Mouse (Mus musculus) forebrain, embryonic 15.5 days (tissue): ENCODE measurements around the gene Mier3. TPM values are rescaled to one million over a fixed set of nuclear protein-coding genes. Genes with fewer than 3 reads are reported as not detected.
"Not testable (repeated sequence)": the region's sequence is repeated elsewhere in the genome, so short reads cannot be mapped to it uniquely, and the experiment has no call there.

Source experiments
- ATAC-seq: fragments of 200-750 bp; cut with Nextera tagmentation; replicated peaks from 2 replicates; pipeline ENCODE4 v1.8.0; 2017; ENCODE audit warnings: mild to moderate bottlenecking, moderate TSS enrichment, moderate library complexity
- H3K27ac ChIP-seq: fragments of 300-500 bp; sonication (generic); replicated peaks from 2 replicates; pipeline ENCODE4 v1.5.1; 2015; ENCODE audit warnings: mild to moderate bottlenecking, inconsistent platforms
- H3K27me3 ChIP-seq: fragments of 300-500 bp; sonication (generic); 2 replicates; pipeline ENCODE4 v1.6.1; 2015; ENCODE audit warnings: inconsistent platforms
- H3K36me3 ChIP-seq: fragments of 300-500 bp; sonication (generic); 2 replicates; pipeline ENCODE4 v1.6.1; 2015; ENCODE audit warnings: mild to moderate bottlenecking, inconsistent platforms
- H3K4me1 ChIP-seq: fragments of 300-500 bp; sonication (generic); 2 replicates; pipeline ENCODE4 v1.6.1; 2015; ENCODE audit warnings: inconsistent platforms
- H3K4me2 ChIP-seq: fragments of 300-500 bp; sonication (generic); replicated peaks from 2 replicates; pipeline ENCODE4 v1.6.1; 2015; ENCODE audit warnings: mild to moderate bottlenecking, inconsistent platforms
- H3K4me3 ChIP-seq: fragments of 300-500 bp; sonication (generic); 2 replicates; pipeline ENCODE4 v1.5.1; 2015; ENCODE audit warnings: mild to moderate bottlenecking, inconsistent platforms
- H3K9ac ChIP-seq: fragments of 300-500 bp; sonication (generic); replicated peaks from 2 replicates; pipeline ENCODE4 v1.6.1; 2015; ENCODE audit warnings: mild to moderate bottlenecking, inconsistent platforms
- H3K9me3 ChIP-seq: fragments of 300-500 bp; sonication (generic); 2 replicates; pipeline ENCODE4 v1.6.1; 2016; ENCODE audit warnings: inconsistent platforms
- WGBS: fragments of 180-500 bp; shearing (Covaris S2); methylation state at CpG from one replicate; pipeline ENCODE4 v1.1.7; 2015; ENCODE audit warnings: mixed read lengths; 5-methylcytosine and 5-hydroxymethylcytosine counted together
- polyA plus RNA-seq: library from polyadenylated mRNA; unstranded; fragments of >200 nt; fragmentation: Nextera tagmentation; extraction: Ambion mirVana; gene quantifications from 2 replicates; pipeline ENCODE4 v1.2.1, GENCODE M21; 2015

The Mier3 gene
- polyA plus RNA-seq, 1 experiment from 2014 or later: 21.9 TPM

DNA sequence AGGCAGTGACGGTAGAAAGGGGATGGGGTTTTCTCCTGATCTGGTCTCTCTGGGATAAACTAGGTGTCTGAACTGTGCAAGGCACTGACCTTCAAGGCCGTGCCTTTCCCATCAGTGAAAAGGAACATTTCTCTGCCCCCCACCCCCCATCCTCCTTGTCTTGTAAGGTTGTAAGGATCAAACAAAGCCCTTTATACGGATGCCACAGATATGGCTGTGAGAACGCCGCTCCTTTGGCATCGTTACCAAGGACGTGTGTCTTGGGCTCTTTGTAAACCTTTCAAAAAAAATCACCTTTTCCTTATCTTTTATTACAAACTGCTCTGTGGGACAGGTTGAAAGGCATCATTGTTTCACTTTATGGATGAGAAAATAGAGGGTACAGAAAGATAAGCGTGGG, 21.3 kb upstream of the Mier3 start:
- Histone ChIP-seq H3K4me1 (no peaks in the 10 kb centered on the region), H3K27ac (no peak overlapping the region), H3K4me2 (no peak overlapping the region), H3K27me3 (no peaks in the 10 kb centered on the region), H3K9ac (no peak overlapping the region), H3K4me3 (no peak overlapping the region), H3K9me3 (no peaks in the 10 kb centered on the region), H3K36me3 (no peaks in the 10 kb centered on the region)
- no peak for ATAC-seq
- WGBS: 55% methylated on average over 8 of the region's 8 CpGs

DNA sequence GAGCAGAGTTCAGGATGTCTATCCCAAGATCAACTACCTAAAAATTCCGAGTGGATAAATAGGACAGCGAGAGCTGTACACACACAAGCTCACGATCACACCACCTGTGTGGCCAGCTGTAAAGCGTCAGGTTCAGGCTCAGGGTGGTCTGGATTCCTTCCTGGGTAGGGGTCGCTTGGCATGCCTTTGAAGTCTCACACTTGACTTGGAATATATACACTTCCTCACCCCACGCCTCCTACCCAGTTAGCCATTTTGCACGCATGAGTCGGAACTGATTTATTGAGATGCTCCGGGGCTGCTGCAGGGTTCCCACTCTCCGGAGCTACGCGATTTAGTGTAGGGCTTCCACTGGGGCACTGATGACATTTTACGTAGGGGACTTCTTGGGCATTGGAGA, 20.7 kb upstream of the Mier3 start:
- Histone ChIP-seq H3K4me1 (no peaks in the 10 kb centered on the region), H3K9me3 (no peaks in the 10 kb centered on the region), H3K9ac (no peak overlapping the region), H3K36me3 (no peaks in the 10 kb centered on the region), H3K4me2 (no peak overlapping the region), H3K4me3 (no peak overlapping the region), H3K27ac (no peak overlapping the region), H3K27me3 (no peaks in the 10 kb centered on the region)
- no peak for ATAC-seq
- whole genome bisulfite sequencing: 89% methylated on average over 13 of the region's 13 CpGs

DNA sequence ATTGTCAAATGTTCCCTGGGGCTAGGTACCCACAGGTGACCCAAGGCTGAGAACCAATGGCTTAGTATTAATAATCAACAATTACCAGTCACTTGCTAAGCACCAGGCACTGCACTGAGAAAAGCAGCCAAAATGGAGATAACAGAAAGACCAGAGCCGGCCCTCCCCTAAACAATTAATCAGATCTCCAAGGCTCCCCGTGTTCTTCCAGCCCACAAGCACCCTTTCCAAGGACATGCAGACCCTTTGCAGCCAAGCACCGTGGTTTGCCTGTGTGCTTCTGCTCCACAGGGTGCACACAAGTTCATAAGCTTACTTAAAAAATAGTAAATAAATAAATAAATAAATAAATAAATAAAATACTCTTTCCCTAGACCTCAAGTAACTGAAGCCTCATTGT, 20.2 kb upstream of the Mier3 start:
- H3K4me3 ChIP-seq: no peak overlapping the region
- no peaks in the 10 kb centered on the region for H3K27me3 ChIP-seq
- no peak overlapping the region for H3K4me2 ChIP-seq
- whole genome bisulfite sequencing: 92% methylated on average over 3 of the region's 3 CpGs
- no peak overlapping the region for H3K9ac ChIP-seq
- no peak overlapping the region for H3K27ac ChIP-seq
- no peak for ATAC-seq
- no peaks in the 10 kb centered on the region for H3K4me1 ChIP-seq
- H3K9me3 ChIP-seq: no peaks in the 10 kb centered on the region
- H3K36me3 ChIP-seq: no peaks in the 10 kb centered on the region

DNA sequence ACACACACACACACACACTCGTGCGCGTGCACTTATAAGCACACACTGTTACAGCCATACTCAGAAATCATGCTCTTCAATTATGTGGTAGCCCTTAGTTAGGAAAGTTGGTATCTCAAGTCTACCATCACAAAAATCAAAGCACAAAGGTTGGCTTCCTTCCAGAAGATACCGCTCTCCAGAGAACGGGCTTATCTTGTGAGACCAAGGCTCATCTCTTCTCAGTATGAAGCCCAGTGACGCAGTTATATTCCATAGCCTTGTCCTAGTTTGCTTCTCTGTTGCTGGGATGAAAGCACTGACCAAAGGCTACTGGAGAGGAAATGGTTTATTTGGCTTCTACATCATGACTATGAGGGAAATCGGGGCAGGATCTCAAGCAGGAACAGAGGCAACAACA, 12.8 kb upstream of the Mier3 start:
- ATAC-seq: no peak
- H3K27me3 ChIP-seq: no peaks in the 10 kb centered on the region
- no peaks in the 10 kb centered on the region for H3K4me1 ChIP-seq
- no peak overlapping the region for H3K4me3 ChIP-seq
- no peak overlapping the region for H3K27ac ChIP-seq
- no peaks in the 10 kb centered on the region for H3K36me3 ChIP-seq
- H3K9ac ChIP-seq: no peak overlapping the region
- H3K4me2 ChIP-seq: no peak overlapping the region
- H3K9me3 ChIP-seq: no peaks in the 10 kb centered on the region
- WGBS: 95% methylated on average over 7 of the region's 7 CpGs

DNA sequence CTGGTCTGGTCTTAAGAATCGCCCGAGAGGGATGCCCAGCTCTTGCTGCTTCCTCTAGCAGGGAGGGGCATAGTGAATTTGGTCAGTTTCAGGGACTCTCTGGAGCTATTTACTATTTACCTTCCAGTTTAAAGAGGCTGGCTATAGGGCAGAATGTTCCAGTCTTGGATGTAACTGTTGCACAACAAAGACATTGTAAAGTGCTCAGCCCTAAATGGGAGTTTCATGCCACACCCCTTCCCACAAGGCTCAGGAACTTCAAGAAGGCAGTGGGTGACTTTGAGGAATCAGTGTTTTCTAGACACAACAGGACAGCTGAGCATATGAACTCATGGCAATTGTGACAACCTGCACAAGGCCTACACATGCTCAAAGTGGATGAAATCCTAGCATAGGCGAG, 3.9 kb upstream of the Mier3 start:
- ATAC-seq: no peak

DNA sequence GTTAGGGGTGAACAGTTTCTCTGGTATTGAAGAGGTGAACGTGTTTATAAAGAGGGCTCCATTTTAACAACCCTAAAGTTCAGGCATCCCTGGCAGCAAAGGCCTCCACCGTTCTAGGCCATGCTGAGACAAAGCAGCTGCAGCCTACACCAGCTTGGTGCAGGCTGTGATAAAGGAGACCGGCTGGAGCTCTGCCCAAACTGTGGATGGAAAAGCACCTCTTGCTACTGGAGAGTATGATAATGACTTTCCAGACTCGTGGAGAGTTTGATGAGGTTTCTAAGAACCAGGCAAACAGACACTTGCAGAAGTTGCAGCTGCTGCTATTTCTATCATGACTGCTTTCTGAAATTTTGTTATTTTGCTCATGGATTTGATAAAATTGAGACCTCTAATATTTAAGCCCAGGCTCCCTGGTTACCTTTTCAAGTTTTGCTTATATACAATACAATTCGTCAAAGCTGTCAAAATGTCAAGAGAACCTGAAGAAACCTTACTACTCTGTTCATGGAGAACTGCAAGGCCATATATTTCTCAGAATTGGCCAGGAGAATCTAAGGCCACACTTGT, 3.4 kb downstream of the Mier3 start:
- 27% methylated on average over 5 of the region's 5 CpGs for WGBS
- no peak for ATAC-seq
- Histone ChIP-seq H3K36me3 (no peaks in the 10 kb centered on the region), H3K9me3 (no peaks in the 10 kb centered on the region), H3K4me1 (peaks cover 13% of the 10 kb centered on the region; the same call in 1 of the 2 replicates), H3K9ac (no peak overlapping the region), H3K4me3 (no peak overlapping the region), H3K4me2 (no peak overlapping the region), H3K27me3 (no peaks in the 10 kb centered on the region), H3K27ac (no peak overlapping the region)

More for the DNA sequence above, 3.9 kb upstream of the Mier3 start:
- Histone ChIP-seq H3K27ac (no peak overlapping the region), H3K4me3 (no peak overlapping the region), H3K9me3 (no peaks in the 10 kb centered on the region), H3K4me1 (no peaks in the 10 kb centered on the region), H3K27me3 (no peaks in the 10 kb centered on the region), H3K36me3 (no peaks in the 10 kb centered on the region), H3K9ac (no peak overlapping the region), H3K4me2 (no peak overlapping the region)
- 92% methylated on average over 3 of the region's 3 CpGs for WGBS

DNA sequence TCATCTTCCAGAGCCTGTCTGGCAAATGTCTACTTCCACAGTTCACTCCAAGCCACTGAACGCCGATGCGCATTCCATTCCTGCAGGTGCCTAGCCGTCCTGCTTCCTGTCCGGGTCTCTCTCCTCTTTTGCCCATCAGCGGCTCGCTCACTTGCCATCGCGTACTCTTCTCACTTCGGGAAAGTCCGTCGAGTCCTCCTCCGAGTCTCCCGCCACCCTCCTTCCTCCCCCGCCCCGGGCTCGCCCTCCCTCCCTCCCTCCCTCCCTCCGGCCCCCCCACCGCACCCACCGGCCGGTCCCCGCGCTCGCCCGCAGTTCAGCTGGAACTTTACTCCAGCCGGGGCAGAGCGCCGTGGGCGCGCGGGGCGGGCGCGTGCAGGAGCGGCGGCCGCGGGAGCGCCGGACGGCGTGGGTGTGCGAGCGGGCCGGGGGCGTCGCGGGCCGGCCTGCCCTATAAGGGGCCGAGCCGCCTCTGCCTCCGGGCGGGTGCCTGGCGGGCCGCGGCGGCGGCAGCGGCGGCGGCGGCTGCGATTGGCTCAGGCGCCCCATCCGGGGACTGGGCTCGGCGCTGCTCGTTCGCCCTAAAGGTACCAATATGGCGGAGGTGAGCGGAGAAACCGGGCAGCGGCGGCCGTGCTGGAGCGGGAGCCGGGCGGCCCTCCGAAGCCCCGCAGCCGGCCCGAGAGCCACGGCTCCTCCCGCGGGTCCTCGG, 5.1 kb downstream of the Mier3 start:
- Histone ChIP-seq H3K4me1 (peaks cover 13% of the 10 kb centered on the region; the same call in 1 of the 2 replicates), H3K27me3 (no peaks in the 10 kb centered on the region), H3K4me3 (peak overlapping the region; percentile 82), H3K36me3 (no peaks in the 10 kb centered on the region), H3K9ac (peak overlapping the region; percentile 97), H3K4me2 (peak overlapping the region; percentile 73), H3K27ac (peak overlapping the region; percentile 98), H3K9me3 (no peaks in the 10 kb centered on the region)
- ATAC-seq: peak; percentile 95
- 1% methylated on average over 78 of the region's 86 CpGs for WGBS

DNA sequence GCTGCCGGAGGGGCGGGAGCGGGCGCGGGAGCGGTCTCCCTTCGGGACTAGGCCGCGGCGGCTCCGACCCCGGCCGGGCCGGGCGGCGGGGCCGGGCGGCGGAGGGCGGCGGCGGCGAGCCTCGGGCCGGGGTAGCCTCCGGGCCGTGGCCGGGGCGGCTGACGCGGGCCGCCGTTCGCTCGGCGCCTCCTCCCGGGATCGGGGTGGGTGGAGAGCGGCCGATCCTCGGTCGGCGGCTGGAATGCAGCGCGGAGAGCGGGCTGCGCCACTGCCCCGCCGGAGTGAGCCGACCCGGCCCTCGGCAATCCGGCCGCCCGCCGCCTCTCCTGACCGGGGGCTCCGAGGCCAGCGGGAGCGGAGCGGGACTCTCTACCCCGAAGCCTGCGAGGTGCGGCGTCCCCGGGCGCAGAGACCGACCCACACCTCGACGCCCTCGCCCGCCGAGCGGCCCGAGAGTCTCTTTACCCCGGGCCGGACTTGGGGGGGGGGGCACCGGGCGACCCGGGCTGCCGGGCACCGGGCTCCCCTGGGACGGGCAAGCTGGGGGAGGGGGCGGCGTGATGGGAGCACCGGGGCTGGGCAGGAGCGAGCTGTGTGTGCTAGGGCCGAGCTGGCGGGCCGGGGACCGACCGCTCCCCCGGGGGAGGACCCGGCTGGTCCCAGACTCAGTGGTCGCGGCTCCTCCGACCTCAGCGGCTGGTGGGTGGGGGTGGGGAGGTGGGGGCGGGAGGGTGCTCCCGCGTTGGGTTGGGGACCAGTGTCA, 5.9 kb downstream of the Mier3 start:
- Histone ChIP-seq H3K4me3 (peak overlapping the region; percentile 82), H3K36me3 (peaks cover 3% of the 10 kb centered on the region), H3K9ac (peak overlapping the region; percentile 97), H3K4me1 (peaks cover 13% of the 10 kb centered on the region; the same call in 1 of the 2 replicates), H3K27ac (peak overlapping the region; percentile 98), H3K9me3 (no peaks in the 10 kb centered on the region), H3K27me3 (no peaks in the 10 kb centered on the region), H3K4me2 (peak overlapping the region; percentile 73)
- ATAC-seq: peak; percentile 65
- under 1% methylated on average over 82 of the region's 101 CpGs for WGBS

DNA sequence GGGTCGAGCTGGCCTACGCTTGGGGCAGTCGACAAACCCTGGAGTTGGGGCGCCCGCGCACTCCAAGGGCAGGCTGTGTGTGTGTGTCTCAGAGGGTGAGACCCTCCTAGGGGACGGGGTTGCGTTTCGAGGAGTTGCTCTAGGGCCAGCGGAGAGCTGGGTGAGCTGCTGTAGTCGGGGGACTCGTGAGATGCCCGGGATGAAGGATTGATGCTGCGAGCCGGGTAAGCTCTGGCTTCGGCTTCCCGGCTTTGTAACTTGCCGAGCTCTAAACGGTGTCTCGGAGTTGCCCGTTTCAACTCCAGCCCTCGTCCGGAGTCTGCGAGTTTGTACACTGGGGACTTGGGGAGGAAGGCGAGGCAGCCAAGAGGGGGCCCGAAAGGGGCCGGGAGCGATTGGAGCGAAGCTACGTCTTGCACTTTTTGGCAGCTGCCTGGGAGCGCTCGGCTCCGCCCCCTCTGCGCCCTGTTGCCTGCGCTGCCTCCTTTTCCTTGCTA, 6.6 kb downstream of the Mier3 start:
- H3K4me2 ChIP-seq: peak overlapping the region; percentile 73
- H3K27me3 ChIP-seq: no peaks in the 10 kb centered on the region
- H3K36me3 ChIP-seq: peaks cover 10% of the 10 kb centered on the region
- WGBS: under 1% methylated on average over 35 of the region's 35 CpGs
- peak overlapping the region; percentile 97 for H3K9ac ChIP-seq
- H3K9me3 ChIP-seq: no peaks in the 10 kb centered on the region
- ATAC-seq: peak; percentile 72
- peak overlapping the region; percentile 98 for H3K27ac ChIP-seq
- peaks cover 13% of the 10 kb centered on the region; the same call in 1 of the 2 replicates for H3K4me1 ChIP-seq
- peak overlapping the region; percentile 82 for H3K4me3 ChIP-seq

DNA sequence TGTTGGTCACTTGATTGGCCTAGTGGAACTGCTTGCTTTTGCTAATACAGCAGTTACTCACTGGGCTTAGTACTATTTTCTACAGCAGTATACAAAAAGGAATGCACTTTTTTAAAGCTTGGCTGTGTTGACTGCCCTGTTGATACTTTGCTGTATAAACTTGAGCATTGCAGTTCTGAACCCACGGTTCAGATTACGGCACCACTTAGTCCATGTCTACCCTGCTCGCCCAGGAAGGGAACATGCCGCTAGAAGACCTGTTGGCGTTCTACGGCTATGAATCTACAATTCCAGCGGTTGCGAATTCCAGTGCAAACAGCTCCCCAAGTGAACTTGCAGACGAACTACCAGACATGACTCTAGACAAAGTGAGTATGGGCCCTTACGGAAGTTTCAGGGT, 22.6 kb downstream of the Mier3 start:
- WGBS: 96% methylated on average over 10 of the region's 10 CpGs
- H3K4me2 ChIP-seq: no peak overlapping the region
- no peak overlapping the region for H3K27ac ChIP-seq
- H3K4me3 ChIP-seq: no peak overlapping the region
- H3K9me3 ChIP-seq: no peaks in the 10 kb centered on the region
- H3K36me3 ChIP-seq: peaks cover 58% of the 10 kb centered on the region
- no peak for ATAC-seq
- no peak overlapping the region for H3K9ac ChIP-seq
- no peaks in the 10 kb centered on the region for H3K4me1 ChIP-seq
- no peaks in the 10 kb centered on the region for H3K27me3 ChIP-seq

DNA sequence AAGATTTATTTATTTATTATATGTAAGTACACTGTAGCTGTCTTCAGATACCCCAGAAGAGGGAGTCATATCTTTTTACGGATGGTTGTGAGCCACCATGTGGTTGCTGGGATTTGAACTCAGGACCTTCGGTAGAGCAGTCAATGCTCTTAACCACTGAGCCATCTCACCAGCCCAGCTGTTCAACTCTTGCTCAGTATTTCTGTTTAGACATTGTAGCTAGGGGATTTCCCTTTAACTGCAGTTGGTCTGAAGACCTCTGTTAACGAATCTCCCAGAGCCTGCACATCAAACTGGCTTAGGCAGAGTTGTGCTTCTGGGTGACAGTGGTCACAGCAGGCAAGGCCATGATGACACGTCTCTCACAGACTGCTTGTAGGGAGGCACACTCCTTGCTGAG, 23.2 kb downstream of the Mier3 start:
- peaks cover 63% of the 10 kb centered on the region for H3K36me3 ChIP-seq
- not testable (repeated sequence) for H3K4me1 ChIP-seq, ATAC-seq, H3K27me3 ChIP-seq, H3K4me3 ChIP-seq, H3K9me3 ChIP-seq, H3K4me2 ChIP-seq, H3K27ac ChIP-seq, H3K9ac ChIP-seq
- 83% methylated on average over 4 of the region's 4 CpGs for WGBS

DNA sequence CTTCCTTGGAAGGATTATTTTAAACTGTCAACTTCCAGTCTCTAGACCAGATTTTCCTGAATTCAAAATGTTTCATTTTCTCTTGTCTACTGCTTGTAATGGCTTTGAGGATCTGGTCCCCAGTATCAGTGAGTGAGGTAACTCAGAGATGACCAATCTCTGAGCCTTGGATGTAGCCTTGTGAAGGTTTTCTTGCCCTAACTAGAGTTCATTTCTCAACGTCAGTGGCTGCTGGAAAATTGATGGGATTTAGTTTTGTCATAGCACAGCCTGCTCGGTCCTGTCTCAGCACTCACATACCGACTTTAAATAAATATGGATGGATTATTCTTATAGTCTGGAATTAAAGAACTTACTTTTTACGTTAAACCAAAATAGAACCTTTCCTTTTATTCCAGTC, 29.8 kb downstream of the Mier3 start:
- no peaks in the 10 kb centered on the region for H3K27me3 ChIP-seq
- H3K27ac ChIP-seq: no peak overlapping the region
- no peaks in the 10 kb centered on the region for H3K9me3 ChIP-seq
- H3K9ac ChIP-seq: no peak overlapping the region
- WGBS: 93% methylated on average over 4 of the region's 4 CpGs
- H3K4me3 ChIP-seq: no peak overlapping the region
- no peak overlapping the region for H3K4me2 ChIP-seq
- H3K36me3 ChIP-seq: peaks cover 92% of the 10 kb centered on the region
- no peaks in the 10 kb centered on the region for H3K4me1 ChIP-seq
- no peak for ATAC-seq
